Mouse (Mus musculus): ENCODE measurements around the gene Btbd9.

- no peak for TF ChIP-seq CHD2 (IDR thresholded peaks at IDR 0.05; ENCODE audit: low read depth, low read length)
- no peak for TF ChIP-seq HCFC1 (IDR thresholded peaks at IDR 0.05; ENCODE audit: borderline replicate concordance, insufficient read depth, low read length)
Measured at GRCm38 (mm10) chr17:30570971-30571370, 5.3 kb downstream of the Btbd9 start.
